Mouse (Mus musculus): Measurements from ENCODE around the gene Klhl3.

GRCm38 (mm10) chr13:58037506-58037905 lies 75.9 kb downstream of the Klhl3 start:
- TF ChIP-seq CTCF (IDR thresholded peaks at IDR 0.05) (no peak), EP300 (IDR thresholded peaks at IDR 0.05; ENCODE audit: insufficient read depth, low read depth, low read length) (no peak), POLR2A (IDR thresholded peaks at IDR 0.05; ENCODE audit: insufficient read depth, low read depth, low read length) (no peak)

Measured in heart, adult 2 months (tissue).